ENCODE assay signal across 8 mouse cellular contexts in genomic region chr5:77803562-77803961, GRCm38 (mm10).
DNase-seq lines count a peak whose midpoint lies in the region; ATAC-seq and TF ChIP-seq lines count a peak whose summit lies in the region.

No protein-coding gene starts in this region.

- peak; percentile 67 for DNase-seq in brain, adult 2 months (ENCODE audit: low read depth, low spot score)
- peak; percentile 72 to 76 for DNase-seq in frontal cortex, postnatal 25 days (ENCODE audit: low spot score in 2 of 2)
- peak; percentile 52 for DNase-seq in limb, embryonic 14.5 days (ENCODE audit: low spot score)
- DNase-seq in spleen, adult 12 weeks (ENCODE audit: low spot score), result no peak

- H3K9ac ChIP-seq in kidney, embryonic 14.5 days (ENCODE audit: low read depth, low read length), result no peak overlapping the region
- H3K9ac ChIP-seq in limb, embryonic 14.5 days (ENCODE audit: low read depth, low read length, severe bottlenecking), result no peak overlapping the region

- H3K4me2 ChIP-seq in kidney, embryonic 14.5 days (replicated peaks; ENCODE audit: low read depth, low read length), result peak overlapping the region; percentile 27
- peak overlapping the region; percentile 35 for H3K4me2 ChIP-seq in limb, embryonic 14.5 days (replicated peaks; ENCODE audit: low read depth, low read length, severe bottlenecking)

- no peaks in the 10 kb centered on the region for H3K9me3 ChIP-seq in megakaryocyte, embryonic 14.5 days
- H3K9me3 ChIP-seq in kidney, embryonic 14.5 days (ENCODE audit: control insufficient read depth, low read length), result no peaks in the 10 kb centered on the region
- no peaks in the 10 kb centered on the region for H3K9me3 ChIP-seq in limb, embryonic 14.5 days (ENCODE audit: control insufficient read depth, low read length)

- 35% methylated on average over 6 of the region's 6 CpGs for WGBS in kidney, embryonic 14.5 days
- 52% methylated on average over 6 of the region's 6 CpGs for WGBS in limb, embryonic 14.5 days
- 39% methylated on average over 6 of the region's 6 CpGs for WGBS in olfactory bulb, adult 2 months

- H3K4me3 ChIP-seq in megakaryocyte, embryonic 14.5 days (replicated peaks), result peak overlapping the region; percentile 39
- H3K4me3 ChIP-seq in kidney, embryonic 14.5 days (ENCODE audit: low read length), result peak overlapping the region; percentile 15; the same call in 1 of the 2 replicates
- peak overlapping the region; percentile 27 for H3K4me3 ChIP-seq in limb, embryonic 14.5 days (replicated peaks; ENCODE audit: low read length)
- H3K4me3 ChIP-seq in olfactory bulb, adult 2 months (ENCODE audit: insufficient read depth, low read depth, low read length), result no peak overlapping the region

- peak; percentile 48; the same call in 1 of the 2 replicates for TF ChIP-seq CTCF in olfactory bulb, adult 2 months (IDR thresholded peaks at IDR 0.05; ENCODE audit: insufficient read depth, low read depth, low read length)

- TF ChIP-seq POLR2A in limb, embryonic 14.5 days (IDR thresholded peaks at IDR 0.05; ENCODE audit: borderline replicate concordance, extremely low read depth, insufficient read depth, insufficient read length), result no peak
- TF ChIP-seq POLR2A in olfactory bulb, adult 2 months (IDR thresholded peaks at IDR 0.05; ENCODE audit: insufficient read depth, low read depth, low read length), result no peak

- no peak overlapping the region for H3K27ac ChIP-seq in kidney, embryonic 14.5 days (ENCODE audit: low read depth, low read length)
- H3K27ac ChIP-seq in limb, embryonic 14.5 days (replicated peaks; ENCODE audit: low read depth, low read length), result no peak overlapping the region
- H3K27ac ChIP-seq in olfactory bulb, adult 2 months (ENCODE audit: insufficient read depth, low read depth, low read length), result no peak overlapping the region

- no peaks in the 10 kb centered on the region for H3K36me3 ChIP-seq in megakaryocyte, embryonic 14.5 days (replicated peaks; ENCODE audit: low read length)
- H3K36me3 ChIP-seq in kidney, embryonic 14.5 days (ENCODE audit: control insufficient read depth, insufficient read depth, low read length), result no peaks in the 10 kb centered on the region
- H3K36me3 ChIP-seq in limb, embryonic 14.5 days (ENCODE audit: control insufficient read depth, insufficient read depth, low read length), result no peaks in the 10 kb centered on the region

- no peak for ATAC-seq in megakaryocyte, adult 5-6 weeks (ENCODE audit: poor library complexity, severe bottlenecking)
- ATAC-seq in kidney, embryonic 14.5 days (ENCODE audit: low FRiP score, low TSS enrichment), result peak; percentile 53; the same call in 1 of the 2 replicates
- no peak; the same call in 1 of the 2 replicates for ATAC-seq in limb, embryonic 14.5 days (ENCODE audit: low FRiP score, low read depth)

- no peaks in the 10 kb centered on the region for H3K4me1 ChIP-seq in megakaryocyte, embryonic 14.5 days
- H3K4me1 ChIP-seq in kidney, embryonic 14.5 days (ENCODE audit: control insufficient read depth, insufficient read depth, low read length), result no peaks in the 10 kb centered on the region
- H3K4me1 ChIP-seq in limb, embryonic 14.5 days (ENCODE audit: control insufficient read depth, insufficient read depth, low read length), result peaks cover 5% of the 10 kb centered on the region; the same call in 1 of the 2 replicates
- H3K4me1 ChIP-seq in olfactory bulb, adult 2 months (ENCODE audit: control insufficient read depth, insufficient read depth, low read length), result no peaks in the 10 kb centered on the region

- no peaks in the 10 kb centered on the region for H3K27me3 ChIP-seq in megakaryocyte, embryonic 14.5 days (replicated peaks)
- no peaks in the 10 kb centered on the region for H3K27me3 ChIP-seq in kidney, embryonic 14.5 days (ENCODE audit: control insufficient read depth, insufficient read depth, low read length)
- no peaks in the 10 kb centered on the region for H3K27me3 ChIP-seq in limb, embryonic 14.5 days (ENCODE audit: control insufficient read depth, insufficient read depth, low read length)
